Mouse (Mus musculus): ENCODE measurements around the gene Cfap61. TPM values are rescaled to one million over a fixed set of nuclear protein-coding genes. Genes with fewer than 3 reads are reported as not detected.

The Cfap61 gene
- polyA plus RNA-seq, 1 experiment: not detected

DNA sequence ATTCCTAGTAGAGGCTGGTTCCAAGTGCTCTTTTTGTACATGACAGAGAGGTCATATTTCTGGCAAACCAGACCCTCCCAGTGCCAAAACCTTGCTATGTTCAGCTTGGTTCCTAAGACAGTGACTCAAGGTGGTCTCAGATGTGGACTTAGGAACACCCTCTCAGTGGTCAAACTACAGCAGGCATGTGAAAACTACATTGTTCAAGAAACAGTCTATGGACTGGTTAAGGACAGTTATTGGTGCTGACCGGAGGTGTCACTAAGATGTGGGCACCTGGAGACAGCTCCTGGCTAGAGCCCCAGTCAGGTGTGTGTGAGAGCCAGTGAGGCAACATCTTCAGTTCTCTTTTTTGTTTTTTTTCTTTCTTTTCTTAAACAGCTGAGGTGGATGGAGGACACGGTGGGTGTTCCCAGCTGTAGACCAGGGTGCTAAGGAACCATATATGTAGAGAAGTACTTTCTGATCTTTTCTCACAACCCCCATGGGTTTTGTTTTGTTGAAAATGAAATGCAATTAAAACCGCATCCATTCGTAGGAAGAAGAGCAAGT, 304.7 kb downstream of the Cfap61 start:
- H3K27ac ChIP-seq (ENCODE audit: insufficient read depth, low read depth, low read length): no peak overlapping the region
- H3K4me1 ChIP-seq (ENCODE audit: control insufficient read depth, insufficient read depth, insufficient read length, low read length): no peaks in the 10 kb centered on the region
- peaks cover 5% of the 10 kb centered on the region for H3K36me3 ChIP-seq (ENCODE audit: control insufficient read depth, insufficient read depth, low read length)
- no peak overlapping the region for H3K4me3 ChIP-seq (ENCODE audit: low read depth, low read length)
- WGBS: 94% methylated on average over 4 of the region's 4 CpGs
- TF ChIP-seq CTCF (IDR thresholded peaks at IDR 0.05; ENCODE audit: extremely low read depth, insufficient read length, insufficient replicate concordance, low read depth, low read length) (no peak), POLR2A (IDR thresholded peaks at IDR 0.05; ENCODE audit: low read depth, low read length) (no peak)
- H3K27me3 ChIP-seq (ENCODE audit: control insufficient read depth, insufficient read depth, low read length): no peaks in the 10 kb centered on the region

DNA sequence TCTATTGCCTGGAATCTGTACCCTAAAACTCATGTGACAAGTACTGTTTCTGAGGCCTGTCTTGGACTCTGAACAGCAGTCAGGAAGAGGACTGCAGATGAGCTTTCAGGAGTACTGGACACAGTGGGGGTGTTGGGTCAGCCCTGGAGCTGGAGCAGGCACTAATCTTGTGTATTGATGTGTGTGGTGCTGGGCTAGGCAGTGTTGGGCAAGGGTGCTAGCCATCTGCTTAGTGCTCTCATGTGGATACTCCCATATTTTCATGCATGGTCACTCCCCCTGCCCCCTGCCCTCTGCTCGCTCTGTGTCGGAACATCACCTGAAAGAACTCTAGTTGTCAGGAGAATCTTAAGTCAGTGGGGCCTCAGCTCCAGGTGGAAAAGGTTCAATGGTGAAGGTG, 309.5 kb downstream of the Cfap61 start:
- TF ChIP-seq POLR2A (IDR thresholded peaks at IDR 0.05; ENCODE audit: low read depth, low read length) (no peak), CTCF (IDR thresholded peaks at IDR 0.05; ENCODE audit: extremely low read depth, insufficient read length, insufficient replicate concordance, low read depth, low read length) (no peak)
- no peaks in the 10 kb centered on the region for H3K27me3 ChIP-seq (ENCODE audit: control insufficient read depth, insufficient read depth, low read length)
- H3K27ac ChIP-seq (ENCODE audit: insufficient read depth, low read depth, low read length): no peak overlapping the region
- H3K4me3 ChIP-seq (ENCODE audit: low read depth, low read length): no peak overlapping the region
- 95% methylated on average over 2 of the region's 2 CpGs for WGBS
- peaks cover 7% of the 10 kb centered on the region for H3K4me1 ChIP-seq (ENCODE audit: control insufficient read depth, insufficient read depth, insufficient read length, low read length)
- H3K36me3 ChIP-seq (ENCODE audit: control insufficient read depth, insufficient read depth, low read length): peaks cover 15% of the 10 kb centered on the region

DNA sequence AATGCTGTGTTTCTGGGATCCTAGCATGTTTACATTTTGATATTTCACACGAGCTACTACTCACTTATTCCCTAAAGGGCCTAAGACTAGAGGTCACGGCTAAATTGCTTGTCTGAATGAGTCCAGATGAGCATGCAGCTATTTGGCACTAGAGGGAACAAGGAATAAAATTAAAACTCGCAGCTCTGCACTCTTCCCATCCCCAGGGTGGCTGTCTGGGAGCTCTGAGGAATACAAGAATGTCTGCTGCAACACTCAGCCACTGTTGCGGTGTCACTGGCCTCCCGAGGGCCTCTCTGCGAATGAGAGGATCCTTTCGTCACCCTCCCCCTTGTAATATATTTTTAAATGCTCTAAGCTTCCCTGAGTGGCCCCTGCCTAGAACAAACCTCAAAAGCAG, 310.8 kb downstream of the Cfap61 start:
- Histone ChIP-seq H3K36me3 (ENCODE audit: control insufficient read depth, insufficient read depth, low read length) (peaks cover 18% of the 10 kb centered on the region; the same call in 1 of the 2 replicates), H3K4me1 (ENCODE audit: control insufficient read depth, insufficient read depth, insufficient read length, low read length) (peaks cover 7% of the 10 kb centered on the region), H3K4me3 (ENCODE audit: low read depth, low read length) (no peak overlapping the region), H3K27me3 (ENCODE audit: control insufficient read depth, insufficient read depth, low read length) (no peaks in the 10 kb centered on the region), H3K27ac (ENCODE audit: insufficient read depth, low read depth, low read length) (no peak overlapping the region)
- 71% methylated on average over 7 of the region's 7 CpGs for WGBS
- no peak for TF ChIP-seq POLR2A (IDR thresholded peaks at IDR 0.05; ENCODE audit: low read depth, low read length)
- no peak for TF ChIP-seq CTCF (IDR thresholded peaks at IDR 0.05; ENCODE audit: extremely low read depth, insufficient read length, insufficient replicate concordance, low read depth, low read length)

DNA sequence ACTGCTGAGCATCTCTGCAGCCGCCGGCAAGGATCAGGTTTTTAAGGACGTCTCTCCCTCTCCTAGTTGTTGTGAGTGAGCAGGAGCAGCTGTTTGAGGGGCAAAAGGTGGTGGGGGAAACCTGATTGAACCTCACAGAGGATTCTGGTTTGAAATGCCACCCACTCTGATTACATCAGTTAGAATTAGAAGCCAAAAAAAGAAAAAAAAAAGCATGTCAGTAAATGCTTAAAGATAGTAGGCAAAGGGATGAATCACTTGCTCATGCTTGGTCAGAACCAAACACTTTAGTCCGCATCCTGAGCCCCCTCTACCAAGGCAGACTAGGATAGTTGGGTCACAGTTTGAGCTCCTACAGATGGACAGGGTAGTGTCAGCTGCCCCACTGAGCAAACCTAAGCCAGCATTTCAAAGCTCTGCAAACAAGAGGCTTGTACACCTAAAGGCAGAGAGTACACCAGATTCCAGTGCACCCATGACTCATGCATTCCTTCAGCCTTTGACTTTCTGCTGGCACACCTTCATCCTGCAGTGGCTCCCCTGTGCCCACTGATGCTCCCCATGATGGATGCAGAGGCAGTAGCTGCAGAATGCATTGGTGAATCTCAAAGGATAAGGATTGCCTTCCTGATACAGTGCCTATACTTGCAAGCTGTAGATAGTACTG, 312.0 kb downstream of the Cfap61 start:
- H3K27me3 ChIP-seq (ENCODE audit: control insufficient read depth, insufficient read depth, low read length): no peaks in the 10 kb centered on the region
- peaks cover 7% of the 10 kb centered on the region for H3K4me1 ChIP-seq (ENCODE audit: control insufficient read depth, insufficient read depth, insufficient read length, low read length)
- no peak overlapping the region for H3K4me3 ChIP-seq (ENCODE audit: low read depth, low read length)
- peaks cover 18% of the 10 kb centered on the region; the same call in 1 of the 2 replicates for H3K36me3 ChIP-seq (ENCODE audit: control insufficient read depth, insufficient read depth, low read length)
- no peak overlapping the region for H3K27ac ChIP-seq (ENCODE audit: insufficient read depth, low read depth, low read length)
- TF ChIP-seq CTCF (IDR thresholded peaks at IDR 0.05; ENCODE audit: extremely low read depth, insufficient read length, insufficient replicate concordance, low read depth, low read length) (no peak), POLR2A (IDR thresholded peaks at IDR 0.05; ENCODE audit: low read depth, low read length) (no peak)
- 90% methylated on average over 4 of the region's 4 CpGs for WGBS

DNA sequence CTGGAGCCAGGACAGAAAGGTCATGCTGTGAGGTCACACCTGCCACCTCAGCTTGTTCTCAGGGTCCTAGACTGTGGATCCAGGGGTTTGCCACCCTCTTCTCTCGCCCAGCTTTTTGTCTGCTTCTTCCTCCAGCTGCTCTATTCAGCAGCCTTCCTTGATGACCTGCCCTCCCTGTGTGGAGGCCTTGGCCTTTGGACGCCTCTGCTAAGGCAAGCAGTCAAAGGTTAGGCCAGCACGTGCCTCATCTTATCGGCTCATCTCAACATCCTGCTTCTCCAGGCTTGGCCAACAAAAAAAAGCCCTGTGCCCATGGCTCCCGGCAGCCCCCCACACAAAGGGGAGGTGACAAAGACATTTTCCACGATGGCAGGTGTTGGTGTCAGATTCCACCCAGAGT, 313.0 kb downstream of the Cfap61 start:
- TF ChIP-seq POLR2A (IDR thresholded peaks at IDR 0.05; ENCODE audit: low read depth, low read length) (no peak), CTCF (IDR thresholded peaks at IDR 0.05; ENCODE audit: extremely low read depth, insufficient read length, insufficient replicate concordance, low read depth, low read length) (no peak)
- Histone ChIP-seq H3K4me1 (ENCODE audit: control insufficient read depth, insufficient read depth, insufficient read length, low read length) (peaks cover 7% of the 10 kb centered on the region), H3K4me3 (ENCODE audit: low read depth, low read length) (no peak overlapping the region), H3K27me3 (ENCODE audit: control insufficient read depth, insufficient read depth, low read length) (no peaks in the 10 kb centered on the region), H3K36me3 (ENCODE audit: control insufficient read depth, insufficient read depth, low read length) (peaks cover 20% of the 10 kb centered on the region; the same call in 1 of the 2 replicates), H3K27ac (ENCODE audit: insufficient read depth, low read depth, low read length) (no peak overlapping the region)
- 33% methylated on average over 6 of the region's 6 CpGs for WGBS

DNA sequence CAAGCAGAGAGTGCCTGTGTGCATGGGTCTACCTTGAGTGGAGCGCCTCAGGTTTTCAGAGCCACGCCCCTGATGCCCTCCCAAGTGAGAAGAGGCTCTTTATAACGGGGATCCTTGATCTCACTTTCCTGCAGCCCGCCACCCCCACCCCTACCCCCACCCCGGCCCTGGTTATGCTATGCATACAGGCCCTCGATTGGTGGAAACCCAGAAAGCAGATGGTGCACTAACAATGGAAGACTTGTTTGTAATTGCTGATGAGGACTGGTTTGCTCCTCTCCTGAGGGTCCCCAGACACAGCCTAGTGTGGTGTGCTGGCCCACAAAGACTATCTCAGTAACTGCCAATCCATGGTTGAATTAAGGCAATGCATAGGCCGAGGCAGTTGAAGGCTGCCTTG, 314.4 kb downstream of the Cfap61 start:
- Histone ChIP-seq H3K4me1 (ENCODE audit: control insufficient read depth, insufficient read depth, insufficient read length, low read length) (peaks cover 7% of the 10 kb centered on the region), H3K4me3 (ENCODE audit: low read depth, low read length) (no peak overlapping the region), H3K27me3 (ENCODE audit: control insufficient read depth, insufficient read depth, low read length) (no peaks in the 10 kb centered on the region), H3K27ac (ENCODE audit: insufficient read depth, low read depth, low read length) (no peak overlapping the region), H3K36me3 (ENCODE audit: control insufficient read depth, insufficient read depth, low read length) (peaks cover 17% of the 10 kb centered on the region; the same call in 1 of the 2 replicates)
- TF ChIP-seq POLR2A (IDR thresholded peaks at IDR 0.05; ENCODE audit: low read depth, low read length): no peak
- no peak for TF ChIP-seq CTCF (IDR thresholded peaks at IDR 0.05; ENCODE audit: extremely low read depth, insufficient read length, insufficient replicate concordance, low read depth, low read length)
- 95% methylated on average over 7 of the region's 7 CpGs for WGBS

DNA sequence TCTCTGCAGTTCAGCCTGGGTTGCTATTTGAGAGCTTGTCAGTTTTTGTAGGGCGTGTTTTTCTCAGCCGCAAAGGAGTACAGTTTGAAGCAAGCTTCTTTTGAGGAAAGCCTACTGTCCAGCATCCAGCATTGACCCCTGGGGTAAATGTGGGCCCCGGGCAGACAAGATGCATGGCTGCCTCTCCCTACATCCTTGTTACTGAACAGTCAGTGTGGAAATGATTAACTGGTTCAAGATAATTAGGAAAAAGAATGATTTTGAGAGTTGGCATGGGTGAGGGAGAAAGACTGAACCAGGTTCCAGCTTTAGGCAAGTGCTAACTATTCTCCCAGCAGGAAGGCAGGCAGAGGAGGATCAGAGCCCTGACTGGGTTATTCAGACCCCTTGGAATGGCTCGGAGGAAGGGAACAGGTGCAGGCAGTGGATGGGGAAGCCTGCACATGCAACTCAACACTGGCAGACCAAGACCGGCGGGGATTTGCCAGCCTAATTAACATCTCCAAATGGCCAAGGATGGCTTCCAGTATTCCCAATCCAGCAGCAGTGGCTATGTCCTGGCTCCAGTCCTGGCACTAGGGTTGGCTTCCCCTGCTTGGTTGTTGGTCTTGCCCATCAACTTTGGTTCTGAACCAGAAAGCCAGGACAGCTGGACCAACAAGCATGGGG, 315.8 kb downstream of the Cfap61 start:
- no peaks in the 10 kb centered on the region for H3K27me3 ChIP-seq (ENCODE audit: control insufficient read depth, insufficient read depth, low read length)
- peaks cover 10% of the 10 kb centered on the region; the same call in 1 of the 2 replicates for H3K36me3 ChIP-seq (ENCODE audit: control insufficient read depth, insufficient read depth, low read length)
- WGBS: 86% methylated on average over 6 of the region's 6 CpGs
- TF ChIP-seq CTCF (IDR thresholded peaks at IDR 0.05; ENCODE audit: extremely low read depth, insufficient read length, insufficient replicate concordance, low read depth, low read length) (no peak), POLR2A (IDR thresholded peaks at IDR 0.05; ENCODE audit: low read depth, low read length) (no peak)
- no peak overlapping the region for H3K27ac ChIP-seq (ENCODE audit: insufficient read depth, low read depth, low read length)
- H3K4me3 ChIP-seq (ENCODE audit: low read depth, low read length): no peak overlapping the region
- peaks cover 7% of the 10 kb centered on the region for H3K4me1 ChIP-seq (ENCODE audit: control insufficient read depth, insufficient read depth, insufficient read length, low read length)
